Mouse (Mus musculus) heart, postnatal 0 days (tissue): ENCODE results near the gene Nxpe5.

Experiments used
- CTCF ChIP-seq: IDR thresholded peaks from 2 replicates; pipeline ENCODE4 v1.5.1; 2016; ENCODE audit warnings: antibody characterized with exemption, control low read depth, low read depth
- EP300 ChIP-seq: IDR thresholded peaks from 2 replicates; pipeline ENCODE4 v1.6.1; 2016; ENCODE audit warnings: antibody characterized with exemption, low read depth

DNA sequence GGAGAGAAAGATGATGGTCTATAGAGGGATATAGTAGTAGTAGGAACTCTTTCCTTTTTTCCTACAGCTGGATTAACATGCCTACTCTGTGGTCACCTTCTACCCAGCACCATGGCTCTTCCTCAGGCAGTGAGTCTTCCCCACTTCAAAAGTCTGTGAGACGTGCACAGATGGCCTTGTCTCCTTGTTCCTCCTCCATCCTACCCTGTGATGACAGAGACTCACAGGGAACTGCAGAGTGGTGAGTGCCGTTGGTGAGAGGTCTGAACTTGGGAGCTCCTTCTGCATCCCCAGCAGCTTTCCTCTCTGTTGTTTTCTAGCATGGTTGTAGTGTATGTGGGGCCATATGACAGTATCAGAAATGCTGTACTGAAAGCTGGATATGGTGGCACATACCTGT lies 56.1 kb downstream of the Nxpe5 start:
- TF ChIP-seq EP300 (no peak), CTCF (no peak)
